27 mouse cellular contexts compared by ENCODE assay signal in the genomic region with DNA sequence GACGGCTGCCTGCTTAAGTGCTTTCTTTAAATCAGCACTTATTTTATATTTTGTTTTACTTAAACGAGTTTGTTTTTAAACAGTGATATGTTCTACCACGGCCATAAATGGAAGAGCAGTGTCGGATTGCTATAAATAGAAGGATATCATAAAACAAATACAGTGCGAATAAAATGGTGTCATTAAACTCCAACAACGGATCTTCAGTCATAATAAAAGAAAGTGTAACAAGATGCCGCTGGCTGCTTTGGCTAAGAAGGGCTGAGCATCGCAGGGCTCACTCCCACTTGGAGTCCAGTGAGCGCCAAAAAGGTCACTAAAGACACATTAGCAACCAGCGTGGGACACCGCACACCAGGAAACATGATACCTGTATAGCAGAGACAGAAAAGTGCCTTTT. TPM values are rescaled to one million over a fixed set of nuclear protein-coding genes. Genes with fewer than 3 reads are reported as not detected.
A peak's percentile ranks its signal among the peaks of the same experiment; 100 is the strongest.
DNase-seq lines count a peak whose midpoint lies in the region; ATAC-seq and TF ChIP-seq lines count a peak whose summit lies in the region.
"Had no signal": no experiment of that assay in that cellular context is flagged by ENCODE, and none has a peak within 500 bp of the region (broad histone marks: within the 10 kb centered on the region; RNA-seq: fewer than 3 reads in every experiment).

No protein-coding gene starts in this region.

- WGBS in kidney, embryonic 15.5 days, result 45% methylated on average over 11 of the region's 11 CpGs
- WGBS in lung, embryonic 15.5 days, result 46% methylated on average over 11 of the region's 11 CpGs
- WGBS in lung, adult 2 months, result 79% methylated on average over 11 of the region's 11 CpGs
- WGBS in stomach, embryonic 14.5 days, result 56% methylated on average over 11 of the region's 11 CpGs
- WGBS in stomach, postnatal 0 days, result 56% methylated on average over 11 of the region's 11 CpGs

- peak overlapping the region; percentile 37; the same call in 1 of the 2 replicates for H3K27ac ChIP-seq in kidney, embryonic 15.5 days
- peak overlapping the region; percentile 77 for H3K27ac ChIP-seq in lung, embryonic 15.5 days
- H3K27ac ChIP-seq in stomach, embryonic 14.5 days (ENCODE audit: low read length), result peak overlapping the region; percentile 59; the same call in 1 of the 2 replicates
- H3K27ac ChIP-seq in stomach, postnatal 0 days (replicated peaks), result no peak overlapping the region
- H3K27ac ChIP-seq: embryonic facial prominence, embryonic 10.5 days; embryonic facial prominence, embryonic 13.5 days; forebrain, embryonic 12.5 days; forebrain, embryonic 15.5 days; heart, embryonic 15.5 days; hindbrain, embryonic 13.5 days had no signal

- H3K9me3 ChIP-seq in kidney, embryonic 15.5 days (replicated peaks), result no peaks in the 10 kb centered on the region
- H3K9me3 ChIP-seq in lung, embryonic 15.5 days, result no peaks in the 10 kb centered on the region
- no peaks in the 10 kb centered on the region for H3K9me3 ChIP-seq in stomach, embryonic 14.5 days (ENCODE audit: control insufficient read depth, low read depth, low read length)
- H3K9me3 ChIP-seq in stomach, postnatal 0 days (ENCODE audit: control insufficient read depth, low read length), result no peaks in the 10 kb centered on the region
- H3K9me3 ChIP-seq: embryonic facial prominence, embryonic 10.5 days; embryonic facial prominence, embryonic 13.5 days; forebrain, embryonic 12.5 days; forebrain, embryonic 15.5 days; heart, embryonic 12.5 days; heart, embryonic 15.5 days; hindbrain, embryonic 13.5 days had no signal

- no peaks in the 10 kb centered on the region for H3K27me3 ChIP-seq in kidney, embryonic 15.5 days
- no peaks in the 10 kb centered on the region for H3K27me3 ChIP-seq in lung, embryonic 15.5 days
- no peaks in the 10 kb centered on the region for H3K27me3 ChIP-seq in stomach, embryonic 14.5 days (ENCODE audit: control insufficient read depth, insufficient read depth, low read length)
- H3K27me3 ChIP-seq in stomach, postnatal 0 days (ENCODE audit: control insufficient read depth, insufficient read depth, low read length), result no peaks in the 10 kb centered on the region
- H3K27me3 ChIP-seq: forebrain, embryonic 15.5 days; heart, embryonic 12.5 days; heart, embryonic 15.5 days; hindbrain, embryonic 13.5 days had no signal

- peaks cover 54% of the 10 kb centered on the region for H3K4me1 ChIP-seq in kidney, embryonic 15.5 days
- peaks cover 31% of the 10 kb centered on the region for H3K4me1 ChIP-seq in lung, embryonic 15.5 days
- H3K4me1 ChIP-seq in lung, adult 2 months (ENCODE audit: control insufficient read depth, insufficient read depth, low read length), result peaks cover 8% of the 10 kb centered on the region
- peaks cover 16% of the 10 kb centered on the region for H3K4me1 ChIP-seq in stomach, embryonic 14.5 days (ENCODE audit: control insufficient read depth, insufficient read depth, low read length)
- 0 out of 2 replicates have a peak, but pooled peaks cover 7% of the 10 kb centered on the region for H3K4me1 ChIP-seq in stomach, postnatal 0 days (replicated peaks; ENCODE audit: control insufficient read depth, insufficient read depth)

- no peak for TF ChIP-seq CTCF in lung, adult 2 months (IDR thresholded peaks at IDR 0.05; ENCODE audit: insufficient read depth, low read length)
- TF ChIP-seq CTCF in stomach, postnatal 0 days (IDR thresholded peaks at IDR 0.05; ENCODE audit: low read depth), result no peak

- H3K9ac ChIP-seq in kidney, embryonic 15.5 days, result no peak overlapping the region
- H3K9ac ChIP-seq in lung, embryonic 15.5 days, result no peak overlapping the region
- H3K9ac ChIP-seq in stomach, embryonic 14.5 days (replicated peaks; ENCODE audit: low read depth, low read length), result no peak overlapping the region
- H3K9ac ChIP-seq in stomach, postnatal 0 days (ENCODE audit: low read length), result no peak overlapping the region
- H3K9ac ChIP-seq: embryonic facial prominence, embryonic 13.5 days; forebrain, embryonic 12.5 days; forebrain, embryonic 15.5 days; heart, embryonic 12.5 days; heart, embryonic 15.5 days; hindbrain, embryonic 13.5 days had no signal

- no peak for ATAC-seq in kidney, embryonic 15.5 days (replicated peaks; ENCODE audit: low FRiP score)
- no peak for ATAC-seq in lung, embryonic 15.5 days (ENCODE audit: borderline replicate concordance, extremely low read depth, low FRiP score, low TSS enrichment)
- no peak for ATAC-seq in stomach, embryonic 14.5 days (ENCODE audit: insufficient number of reproducible peaks, insufficient read depth, low FRiP score, low read depth)
- ATAC-seq in stomach, postnatal 0 days (ENCODE audit: low FRiP score, low TSS enrichment), result no peak
- ATAC-seq: activated CD4-positive, CD25-positive, alpha-beta regulatory T cell, adult 4 months; forebrain, embryonic 15.5 days had no signal

- TF ChIP-seq POLR2A in lung, adult 2 months (IDR thresholded peaks at IDR 0.05; ENCODE audit: borderline replicate concordance, extremely low read depth, low read depth, low read length), result no peak

- no peak overlapping the region for H3K4me3 ChIP-seq in kidney, embryonic 15.5 days (replicated peaks)
- no peak overlapping the region for H3K4me3 ChIP-seq in lung, embryonic 15.5 days
- H3K4me3 ChIP-seq in lung, adult 2 months (replicated peaks; ENCODE audit: extremely low read depth, low read depth, low read length), result no peak overlapping the region
- H3K4me3 ChIP-seq in stomach, embryonic 14.5 days (ENCODE audit: low read depth, low read length), result no peak overlapping the region
- no peak overlapping the region for H3K4me3 ChIP-seq in stomach, postnatal 0 days (ENCODE audit: low read depth, low read length)
- H3K4me3 ChIP-seq: embryonic facial prominence, embryonic 10.5 days; embryonic facial prominence, embryonic 13.5 days; erythroblast, embryonic 14.5 days; forebrain, embryonic 12.5 days; forebrain, embryonic 15.5 days; heart, embryonic 12.5 days; heart, embryonic 15.5 days; hindbrain, embryonic 13.5 days had no signal

- H3K36me3 ChIP-seq in kidney, embryonic 15.5 days, result no peaks in the 10 kb centered on the region
- no peaks in the 10 kb centered on the region for H3K36me3 ChIP-seq in lung, embryonic 15.5 days
- H3K36me3 ChIP-seq in stomach, embryonic 14.5 days (ENCODE audit: control insufficient read depth, insufficient read depth, low read length), result no peaks in the 10 kb centered on the region
- H3K36me3 ChIP-seq in stomach, postnatal 0 days (ENCODE audit: control insufficient read depth, insufficient read depth, low read length), result no peaks in the 10 kb centered on the region; the same call in 1 of the 2 replicates
- H3K36me3 ChIP-seq: embryonic facial prominence, embryonic 10.5 days; embryonic facial prominence, embryonic 13.5 days; forebrain, embryonic 12.5 days; forebrain, embryonic 15.5 days; heart, embryonic 12.5 days; heart, embryonic 15.5 days; hindbrain, embryonic 13.5 days had no signal

- no peak for DNase-seq in kidney, adult 9 months
- no peak for DNase-seq in lung, adult 2 months
- DNase-seq in stomach, postnatal 0 days (ENCODE audit: low spot score), result no peak
- no peak for DNase-seq in urinary bladder, postnatal 14 days (ENCODE audit: low spot score)
- DNase-seq: adrenal gland, adult 8-10 months; adrenal gland, postnatal 25 days; cerebellum, adult 11-12 months; cerebellum, adult 8-10 months; cerebellum, postnatal 10 days; cerebellum, postnatal 36 days; embryo, embryonic 11 days; gastrocnemius, postnatal 25 days; heart, adult 18-20 months; heart, postnatal 10 days; heart, postnatal 36 days had no signal

- TF ChIP-seq EP300 in stomach, postnatal 0 days (optimal IDR thresholded peaks at IDR 0.05), result no peak

- H3K4me2 ChIP-seq in kidney, embryonic 15.5 days, result no peak overlapping the region
- no peak overlapping the region for H3K4me2 ChIP-seq in lung, embryonic 15.5 days
- H3K4me2 ChIP-seq in stomach, embryonic 14.5 days (replicated peaks; ENCODE audit: low read depth, low read length), result no peak overlapping the region
- H3K4me2 ChIP-seq in stomach, postnatal 0 days (replicated peaks; ENCODE audit: low read depth), result no peak overlapping the region
- H3K4me2 ChIP-seq: embryonic facial prominence, embryonic 13.5 days; forebrain, embryonic 12.5 days; forebrain, embryonic 15.5 days; heart, embryonic 12.5 days; heart, embryonic 15.5 days; hindbrain, embryonic 13.5 days had no signal

RNA-seq across cellular contexts. Expression of a gene that starts 1.7 kb away (rescaled TPM):
- polyA plus RNA-seq in kidney, embryonic 15.5 days (2015; fragmentation: Nextera tagmentation; extraction: Ambion mirVana), result 41.0 and 44.8 TPM in 2 replicates
- polyA plus RNA-seq in lung, embryonic 15.5 days (2015; fragmentation: Nextera tagmentation; extraction: Ambion mirVana), result 25.4 and 29.0 TPM in 2 replicates
- polyA plus RNA-seq in lung, adult 2 months (2012; rRNA removed), result 158 and 172 TPM in 2 replicates
- polyA plus RNA-seq in stomach, embryonic 14.5 days (2014; fragmentation: Nextera tagmentation; extraction: Ambion mirVana), result 27.6 and 30.3 TPM in 2 replicates
- 8.2 and 8.7 TPM in 2 replicates for polyA plus RNA-seq in stomach, postnatal 0 days (2015; fragmentation: Nextera tagmentation; extraction: Ambion mirVana)
